Mouse (Mus musculus) G1E (cell line): ENCODE results near the gene Zc3h7b. TPM values are rescaled to one million over a fixed set of nuclear protein-coding genes. Genes with fewer than 3 reads are reported as not detected.

Experiments
- ATAC-seq: 2 replicates; pipeline ENCODE4 v1.8.0; 2016; ENCODE audit warnings: mild to moderate bottlenecking; ENCODE audit not compliant: insufficient number of reproducible peaks, poor library complexity, low FRiP score, severe bottlenecking; ENCODE audit errors: extremely low read depth
- DNase-seq: peaks from one replicate; pipeline ENCODE4 v3.0.0; 2012; ENCODE audit warnings: low spot score
- H3K27me3 ChIP-seq: 2 replicates; pipeline ENCODE4 v1.6.1; 2012; ENCODE audit warnings: mild to moderate bottlenecking, low read length, inconsistent platforms; ENCODE audit not compliant: insufficient read depth
- H3K36me3 ChIP-seq: replicated peaks from 2 replicates; pipeline ENCODE3; 2012; ENCODE audit warnings: mild to moderate bottlenecking, inconsistent platforms
- H3K4me1 ChIP-seq: 2 replicates; pipeline ENCODE4 v1.6.1; 2012; ENCODE audit warnings: low read depth, low read length, inconsistent platforms, mixed read lengths; ENCODE audit not compliant: insufficient read depth
- H3K4me3 ChIP-seq: 2 replicates; pipeline ENCODE4 v1.5.1; 2012; ENCODE audit warnings: low read depth, mild to moderate bottlenecking, inconsistent platforms, low read length, moderate library complexity, mixed read lengths
- H3K9me3 ChIP-seq: replicated peaks from 2 replicates; pipeline ENCODE4 v1.6.1; 2012; ENCODE audit warnings: inconsistent platforms
- CTCF ChIP-seq: IDR thresholded peaks from 2 replicates; pipeline ENCODE4 v1.5.1; 2012; ENCODE audit warnings: low read depth, low read length, inconsistent platforms, mixed read lengths
- GATA1 ChIP-seq: IDR thresholded peaks from 2 replicates; pipeline ENCODE4 v1.6.1; 2012; ENCODE audit warnings: borderline replicate concordance, low read length, inconsistent platforms, mixed read lengths
- GATA2 ChIP-seq: IDR thresholded peaks from 2 replicates; pipeline ENCODE4 v1.6.1; 2012; ENCODE audit warnings: low read depth, low read length, inconsistent platforms, borderline replicate concordance
- POLR2AphosphoS5 ChIP-seq: IDR thresholded peaks from 2 replicates; pipeline ENCODE4 v1.6.1; 2012; ENCODE audit warnings: low read depth, low read length, inconsistent platforms; ENCODE audit not compliant: insufficient replicate concordance
- TAL1 ChIP-seq: conservative IDR thresholded peaks from 2 replicates; pipeline ENCODE4 v1.6.1; 2012; ENCODE audit warnings: low read depth, low read length, inconsistent platforms, mixed read lengths
- polyA plus RNA-seq: library from polyadenylated mRNA; stranded (reverse); fragments of >175 nt; gene quantifications from 2 replicates; pipeline ENCODE4 v1.2.3, GENCODE M21; 2012
- total RNA-seq, 2 experiments: library from RNA; stranded (forward) in 1 of 2; stranded (reverse) in 1 of 2; fragments of 200-1000 nt in 1 of 2; fragments of >200 nt in 1 of 2; fragmentation: Nextera tagmentation in 1 of 2; gene quantifications; 2 replicates each; pipeline ENCODE4 v1.2.3; 2014 to 2017

Zc3h7b gene
- total and polyA plus RNA-seq, 3 experiments, result 14.3 to 66.6 (median 37.5) TPM

- no peak for TF ChIP-seq TAL1
- no peak for TF ChIP-seq GATA2
- TF ChIP-seq CTCF, result no peak
- TF ChIP-seq POLR2AphosphoS5, result no peak
- TF ChIP-seq GATA1, result no peak
- peaks cover 47% of the 10 kb centered on the region for H3K4me1 ChIP-seq
Observed at GRCm38 (mm10) chr15:81804172-81804571, 59.3 kb downstream of the Zc3h7b start.

GRCm38 (mm10) chr15:81804883-81805282, 60.0 kb downstream of the Zc3h7b start:
- TF ChIP-seq POLR2AphosphoS5 (no peak), GATA2 (no peak), CTCF (no peak), GATA1 (no peak), TAL1 (no peak)
- Histone ChIP-seq H3K27me3 (no peaks in the 10 kb centered on the region), H3K4me1 (peaks cover 49% of the 10 kb centered on the region)

More at GRCm38 (mm10) chr15:81804172-81804571, 59.3 kb downstream of the Zc3h7b start:
- Histone ChIP-seq H3K9me3 (no peaks in the 10 kb centered on the region), H3K27me3 (no peaks in the 10 kb centered on the region), H3K4me3 (no peak overlapping the region), H3K36me3 (no peaks in the 10 kb centered on the region)
- ATAC-seq, result no peak
- DNase-seq, result no peak

DNA sequence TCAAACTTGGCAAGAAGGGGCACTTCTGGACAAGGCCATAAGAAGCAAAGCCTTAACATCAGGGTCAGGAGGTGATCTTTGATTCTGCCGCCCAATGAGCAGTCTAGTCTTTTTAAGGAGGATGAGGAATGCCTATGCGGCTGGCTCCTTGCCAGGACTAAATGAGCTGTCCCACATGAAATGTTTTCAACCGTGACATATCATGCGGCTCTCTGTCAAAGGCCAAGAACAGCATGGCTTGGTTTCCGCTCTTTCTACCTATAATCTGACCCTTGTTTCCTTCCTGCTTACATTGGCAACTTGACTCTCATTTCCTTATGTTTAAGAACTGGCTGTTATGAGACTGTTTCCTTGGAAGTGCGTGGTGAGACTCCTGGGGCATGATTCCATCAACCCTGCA, 60.8 kb downstream of the Zc3h7b start:
- Histone ChIP-seq H3K4me3 (no peak overlapping the region), H3K27me3 (no peaks in the 10 kb centered on the region), H3K4me1 (peaks cover 56% of the 10 kb centered on the region), H3K36me3 (no peaks in the 10 kb centered on the region), H3K9me3 (no peaks in the 10 kb centered on the region)
- DNase-seq, result no peak
- TF ChIP-seq CTCF (no peak), GATA2 (no peak), GATA1 (no peak), TAL1 (no peak), POLR2AphosphoS5 (no peak)
- ATAC-seq, result no peak

More at GRCm38 (mm10) chr15:81804883-81805282, 60.0 kb downstream of the Zc3h7b start:
- DNase-seq (no peak), ATAC-seq (no peak)
- Histone ChIP-seq H3K4me3 (no peak overlapping the region), H3K9me3 (no peaks in the 10 kb centered on the region), H3K36me3 (no peaks in the 10 kb centered on the region)

GRCm38 (mm10) chr15:81806621-81807404, 62.0 kb downstream of the Zc3h7b start:
- no peak overlapping the region for H3K4me3 ChIP-seq
- peaks cover 52% of the 10 kb centered on the region for H3K4me1 ChIP-seq
- H3K36me3 ChIP-seq, result no peaks in the 10 kb centered on the region
- ATAC-seq (no peak), DNase-seq (no peak)
- no peaks in the 10 kb centered on the region for H3K27me3 ChIP-seq
- no peaks in the 10 kb centered on the region for H3K9me3 ChIP-seq
- TF ChIP-seq GATA1 (no peak), GATA2 (no peak), TAL1 (no peak), CTCF (no peak), POLR2AphosphoS5 (no peak)

DNA sequence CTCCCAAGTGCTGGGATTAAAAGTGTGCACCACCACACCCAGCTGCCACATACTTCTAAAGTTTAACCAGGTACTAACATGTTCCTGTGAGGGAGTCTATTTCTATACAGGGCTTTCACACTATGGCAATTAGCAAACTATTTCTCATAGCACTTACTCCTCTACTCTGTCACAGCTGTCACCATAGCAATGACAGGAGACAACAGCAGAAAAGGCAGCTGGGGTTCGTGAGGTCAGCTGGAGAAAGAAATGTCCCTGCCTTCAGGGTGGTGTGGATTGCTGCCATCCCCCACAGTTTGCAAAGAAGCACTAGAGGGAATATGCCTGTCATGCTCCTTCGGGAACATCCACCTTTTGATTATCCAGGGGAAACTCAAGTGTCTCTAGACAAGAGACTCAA, 63.9 kb downstream of the Zc3h7b start:
- no peak for ATAC-seq
- H3K4me1 ChIP-seq, result peaks cover 48% of the 10 kb centered on the region
- DNase-seq, result no peak

DNA sequence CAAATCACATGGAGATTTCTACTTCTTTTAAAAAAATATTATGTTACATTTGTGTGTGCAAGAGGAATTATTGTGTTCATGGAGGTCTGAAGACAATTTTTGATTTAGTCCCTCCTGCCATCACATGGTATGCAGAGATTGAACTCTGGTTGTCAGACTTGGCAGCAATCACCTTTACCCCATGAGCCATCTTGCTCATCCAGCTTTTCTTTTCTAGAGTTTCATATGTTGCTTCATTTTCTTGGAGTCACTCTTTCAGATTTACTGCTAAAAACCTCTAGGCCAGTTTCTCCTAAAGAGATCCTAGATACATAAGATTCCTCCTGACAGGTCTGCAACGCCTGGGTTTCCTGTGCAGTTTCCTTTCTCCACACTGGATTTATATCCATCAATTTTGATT, 64.7 kb downstream of the Zc3h7b start:
- H3K27me3 ChIP-seq, result no peaks in the 10 kb centered on the region
- no peaks in the 10 kb centered on the region for H3K9me3 ChIP-seq
- H3K4me1 ChIP-seq, result peaks cover 48% of the 10 kb centered on the region
- H3K36me3 ChIP-seq, result peaks cover 9% of the 10 kb centered on the region
- no peak for TF ChIP-seq CTCF
- TF ChIP-seq GATA1, result no peak
- TF ChIP-seq GATA2, result no peak
- TF ChIP-seq POLR2AphosphoS5, result no peak
- no peak for TF ChIP-seq TAL1
- DNase-seq (no peak), ATAC-seq (no peak)
- H3K4me3 ChIP-seq, result no peak overlapping the region

More for the DNA sequence above, 63.9 kb downstream of the Zc3h7b start:
- peaks cover 3% of the 10 kb centered on the region for H3K36me3 ChIP-seq
- no peak overlapping the region for H3K4me3 ChIP-seq
- no peaks in the 10 kb centered on the region for H3K27me3 ChIP-seq
- H3K9me3 ChIP-seq, result no peaks in the 10 kb centered on the region
- TF ChIP-seq CTCF (no peak), GATA2 (no peak)
